8 mouse cellular contexts compared by ENCODE assay signal in the genomic region with DNA sequence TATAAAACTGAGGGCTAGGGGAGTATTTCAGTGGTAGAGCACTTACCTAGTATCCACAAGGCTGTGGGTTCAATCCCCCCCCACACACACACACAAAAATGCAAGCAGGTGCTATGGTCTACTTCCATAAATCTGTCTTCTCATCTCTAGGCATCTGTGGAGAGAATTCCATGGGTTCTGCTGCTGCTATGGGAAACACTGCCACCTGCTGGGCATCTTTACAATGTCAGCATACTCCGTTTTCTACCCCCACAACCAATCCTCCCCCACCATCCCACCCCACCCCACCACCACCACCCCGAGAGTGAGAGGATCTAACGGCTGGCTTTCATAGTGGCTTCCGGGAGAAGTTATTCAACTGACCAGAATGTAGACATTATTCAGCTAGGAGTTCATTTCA. TPM values are rescaled to one million over a fixed set of nuclear protein-coding genes. Genes with fewer than 3 reads are reported as not detected.
DNase-seq lines count a peak whose midpoint lies in the region; ATAC-seq and TF ChIP-seq lines count a peak whose summit lies in the region.

No protein-coding gene starts in this region.

- WGBS in hindbrain, embryonic 14.5 days, result 13% methylated on average over 4 of the region's 4 CpGs
- WGBS in stomach, postnatal 0 days, result 9% methylated on average over 4 of the region's 4 CpGs

- no peaks in the 10 kb centered on the region for H3K36me3 ChIP-seq in hindbrain, embryonic 14.5 days (replicated peaks; ENCODE audit: control insufficient read depth, insufficient read depth)
- H3K36me3 ChIP-seq in stomach, postnatal 0 days (ENCODE audit: control insufficient read depth, insufficient read depth, low read length), result no peaks in the 10 kb centered on the region

- peak; percentile 35; the same call in 1 of the 2 replicates for TF ChIP-seq CTCF in embryonic fibroblast, embryonic 13.5 days (IDR thresholded peaks at IDR 0.05; ENCODE audit: borderline replicate concordance, insufficient read depth, low read length)
- TF ChIP-seq CTCF in stomach, postnatal 0 days (IDR thresholded peaks at IDR 0.05; ENCODE audit: low read depth), result peak; percentile 82

- no peaks in the 10 kb centered on the region for H3K9me3 ChIP-seq in hindbrain, embryonic 14.5 days (ENCODE audit: control insufficient read depth, low read length)
- no peaks in the 10 kb centered on the region for H3K9me3 ChIP-seq in stomach, postnatal 0 days (ENCODE audit: control insufficient read depth, low read length)

- no peak for TF ChIP-seq POLR2A in embryonic fibroblast, embryonic 13.5 days (IDR thresholded peaks at IDR 0.05; ENCODE audit: low read depth, low read length)

- no peaks in the 10 kb centered on the region for H3K27me3 ChIP-seq in hindbrain, embryonic 14.5 days (ENCODE audit: control insufficient read depth, insufficient read depth, low read length)
- H3K27me3 ChIP-seq in stomach, postnatal 0 days (ENCODE audit: control insufficient read depth, insufficient read depth, low read length), result no peaks in the 10 kb centered on the region

- no peak for TF ChIP-seq EP300 in stomach, postnatal 0 days (optimal IDR thresholded peaks at IDR 0.05)

- H3K4me3 ChIP-seq in embryonic fibroblast, embryonic 13.5 days (ENCODE audit: insufficient read depth, low read length), result no peak overlapping the region
- no peak overlapping the region for H3K4me3 ChIP-seq in hindbrain, embryonic 14.5 days (replicated peaks; ENCODE audit: low read length)
- H3K4me3 ChIP-seq in stomach, postnatal 0 days (ENCODE audit: low read depth, low read length), result no peak overlapping the region

- H3K9ac ChIP-seq in hindbrain, embryonic 14.5 days, result no peak overlapping the region
- H3K9ac ChIP-seq in stomach, postnatal 0 days (ENCODE audit: low read length), result no peak overlapping the region

- H3K27ac ChIP-seq in embryonic fibroblast, embryonic 13.5 days (ENCODE audit: insufficient read depth, low read length), result no peak overlapping the region
- no peak overlapping the region for H3K27ac ChIP-seq in hindbrain, embryonic 14.5 days
- no peak overlapping the region for H3K27ac ChIP-seq in stomach, postnatal 0 days (replicated peaks)

- no peak; the same call in 1 of the 2 replicates for ATAC-seq in hindbrain, embryonic 14.5 days (ENCODE audit: low FRiP score)
- ATAC-seq in stomach, postnatal 0 days (ENCODE audit: low FRiP score, low TSS enrichment), result peak; percentile 21; the same call in 1 of the 2 replicates

- H3K4me1 ChIP-seq in embryonic fibroblast, embryonic 13.5 days (ENCODE audit: control insufficient read depth, insufficient read depth, low read length), result 0 out of 2 replicates have a peak, but pooled peaks cover 2% of the 10 kb centered on the region
- no peaks in the 10 kb centered on the region for H3K4me1 ChIP-seq in hindbrain, embryonic 14.5 days (replicated peaks; ENCODE audit: control insufficient read depth, insufficient read depth, low read length)
- H3K4me1 ChIP-seq in stomach, postnatal 0 days (replicated peaks; ENCODE audit: control insufficient read depth, insufficient read depth), result no peaks in the 10 kb centered on the region

- no peak overlapping the region for H3K4me2 ChIP-seq in hindbrain, embryonic 14.5 days (replicated peaks)
- H3K4me2 ChIP-seq in stomach, postnatal 0 days (replicated peaks; ENCODE audit: low read depth), result no peak overlapping the region

- DNase-seq in ovary, postnatal 36 days (ENCODE audit: low spot score), result peak; percentile 50
- no peak for DNase-seq in ovary, adult 18-20 months (ENCODE audit: low spot score)
- peak; percentile 87 for DNase-seq in brain, adult 2 months (ENCODE audit: low read depth, low spot score)
- peak; percentile 76 for DNase-seq in hindbrain, embryonic 14.5 days (ENCODE audit: low spot score)
- peak; percentile 66 to 80 for DNase-seq in left cerebral cortex, adult 18-20 months (ENCODE audit: low spot score in 2 of 2)
- DNase-seq in mesoderm, embryonic 11.5 days (ENCODE audit: low read depth, low spot score), result peak; percentile 88
- DNase-seq in stomach, postnatal 0 days (ENCODE audit: low spot score), result peak; percentile 73

RNA-seq across cellular contexts. Expression of a gene that starts 54.7 kb away (rescaled TPM):
- 1.4 and 1.8 TPM in 2 replicates for polyA plus RNA-seq in embryonic fibroblast, embryonic 13.5 days (2011; ENCODE audit: insufficient read length, low read depth, missing spikeins)
- polyA plus RNA-seq in hindbrain, embryonic 14.5 days (2014; fragmentation: Nextera tagmentation; extraction: Ambion mirVana), result 1.8 and 2.6 TPM in 2 replicates
- 1 to 10 TPM; 1.6 to 1.8 TPM for total RNA-seq in left cerebral cortex, adult 18-20 months (2021)
- polyA plus RNA-seq in stomach, postnatal 0 days (2015; fragmentation: Nextera tagmentation; extraction: Ambion mirVana), result 3.5 and 4.9 TPM in 2 replicates

RNA-seq across cellular contexts. Expression of a gene that starts 58.6 kb away (rescaled TPM):
- 21.8 and 25.1 TPM in 2 replicates for polyA plus RNA-seq in embryonic fibroblast, embryonic 13.5 days (2011; ENCODE audit: insufficient read length, low read depth, missing spikeins)
- polyA plus RNA-seq in hindbrain, embryonic 14.5 days (2014; fragmentation: Nextera tagmentation; extraction: Ambion mirVana), result 1.3 and 1.6 TPM in 2 replicates
- total RNA-seq in left cerebral cortex, adult 18-20 months (2021), result 10 to 100 TPM; 12.6 to 14.5 TPM
- 5.7 and 6.4 TPM in 2 replicates for polyA plus RNA-seq in stomach, postnatal 0 days (2015; fragmentation: Nextera tagmentation; extraction: Ambion mirVana)
